Mouse (Mus musculus): ENCODE results near the gene Stxbp4. TPM values are rescaled to one million over a fixed set of nuclear protein-coding genes. Genes with fewer than 3 reads are reported as not detected.

Stxbp4 gene
- total RNA-seq, 2 experiments from 2014 or later: 10.1 to 10.2 TPM

- no peak for DNase-seq
- intact Hi-C loops (cut with DNase I): no loop called here
These were observed 14.7 kb upstream of the Stxbp4 start for GRCm38 (mm10) chr11:90652603-90653002.

GRCm38 (mm10) chr11:90650231-90650885 lies 12.5 kb upstream of the Stxbp4 start:
- no peak for DNase-seq
- intact Hi-C loops (cut with DNase I): no loop called here

GRCm38 (mm10) chr11:90649777-90650176 lies 11.9 kb upstream of the Stxbp4 start:
- peak; percentile 8 for DNase-seq
- intact Hi-C loops (cut with DNase I): no loop called here

GRCm38 (mm10) chr11:90638312-90638830 lies 487 bp upstream of the Stxbp4 start:
- intact Hi-C loops (cut with DNase I): no loop called here
- peak; percentile 55 for DNase-seq

- DNase-seq: no peak
- intact Hi-C loops (cut with DNase I): no loop called here
These were observed 3.2 kb downstream of the Stxbp4 start for GRCm38 (mm10) chr11:90634661-90635060.

- no peak for DNase-seq
- intact Hi-C loops (cut with DNase I): no loop called here
These were observed 5.4 kb downstream of the Stxbp4 start for GRCm38 (mm10) chr11:90632480-90632879.

GRCm38 (mm10) chr11:90627751-90628150 lies 10.1 kb downstream of the Stxbp4 start:
- no peak for DNase-seq
- intact Hi-C loops (cut with DNase I): no loop called here

- DNase-seq: no peak
- intact Hi-C loops (cut with DNase I): no loop called here
These were observed 12.7 kb downstream of the Stxbp4 start for GRCm38 (mm10) chr11:90625174-90625573.

GRCm38 (mm10) chr11:90623477-90623876 lies 14.4 kb downstream of the Stxbp4 start:
- DNase-seq: peak; percentile 31
- intact Hi-C loops (cut with DNase I): loop anchor here (5.0 kb wide), 1 partner anchor 436 kb away; the partner anchor contains the start of gene Gm45716

- no peak for DNase-seq
- intact Hi-C loops (cut with DNase I): loop anchor here (5.0 kb wide), 1 partner anchor 435 kb away; the partner anchor contains the start of gene Gm45716
These were observed 15.4 kb downstream of the Stxbp4 start for GRCm38 (mm10) chr11:90622500-90622899.

- no peak for DNase-seq
- intact Hi-C loops (cut with DNase I): loop anchor here (5.0 kb wide), 1 partner anchor 435 kb away; the partner anchor contains the start of gene Gm45716
These were observed 15.8 kb downstream of the Stxbp4 start for GRCm38 (mm10) chr11:90622044-90622443.

- intact Hi-C loops (cut with DNase I): loop anchor here (10.0 kb wide), 2 partner anchors 232 to 302 kb away; no protein-coding TSS in a partner anchor
- no peak for DNase-seq
These were observed 21.5 kb downstream of the Stxbp4 start for GRCm38 (mm10) chr11:90616431-90616830.

- intact Hi-C loops (cut with DNase I): loop anchor here (10.0 kb wide), 2 partner anchors 230 to 300 kb away; no protein-coding TSS in a partner anchor
- no peak for DNase-seq
These were observed 23.1 kb downstream of the Stxbp4 start for GRCm38 (mm10) chr11:90614743-90615142.

GRCm38 (mm10) chr11:90612118-90612517 lies 25.8 kb downstream of the Stxbp4 start:
- no peak for DNase-seq
- intact Hi-C loops (cut with DNase I): loop anchor here (10.0 kb wide), 2 partner anchors 227 to 297 kb away; no protein-coding TSS in a partner anchor

- no peak for DNase-seq
- intact Hi-C loops (cut with DNase I): loop anchor here (10.0 kb wide), 1 partner anchor 188 kb away; no protein-coding TSS in a partner anchor
These were observed 34.8 kb downstream of the Stxbp4 start for GRCm38 (mm10) chr11:90603066-90603465.

- intact Hi-C loops (cut with DNase I): no loop called here
These were observed 42.1 kb downstream of the Stxbp4 start for GRCm38 (mm10) chr11:90595826-90596225.

GRCm38 (mm10) chr11:90590996-90591395 lies 46.9 kb downstream of the Stxbp4 start:
- DNase-seq: peak; percentile 17
- intact Hi-C loops (cut with DNase I): no loop called here

More at GRCm38 (mm10) chr11:90595826-90596225, 42.1 kb downstream of the Stxbp4 start:
- DNase-seq: no peak

- DNase-seq: no peak
- intact Hi-C loops (cut with DNase I): no loop called here
These were observed 51.7 kb downstream of the Stxbp4 start for GRCm38 (mm10) chr11:90586203-90586602.

GRCm38 (mm10) chr11:90585754-90586153 lies 52.1 kb downstream of the Stxbp4 start:
- intact Hi-C loops (cut with DNase I): no loop called here
- DNase-seq: no peak

GRCm38 (mm10) chr11:90577057-90577780 lies 60.7 kb downstream of the Stxbp4 start:
- DNase-seq: no peak
- intact Hi-C loops (cut with DNase I): no loop called here

GRCm38 (mm10) chr11:90576282-90576972 lies 61.5 kb downstream of the Stxbp4 start:
- intact Hi-C loops (cut with DNase I): no loop called here

More at GRCm38 (mm10) chr11:90576282-90576972, 61.5 kb downstream of the Stxbp4 start:
- DNase-seq: no peak
